Mouse (Mus musculus) hindbrain, embryonic 12.5 days (tissue): Measurements from ENCODE around the gene March4. TPM values are rescaled to one million over a fixed set of nuclear protein-coding genes. Genes with fewer than 3 reads are reported as not detected.

Experiments
- ATAC-seq: fragments of 200-750 bp; cut with Nextera tagmentation; 2 replicates; pipeline ENCODE4 v1.8.0; 2017; ENCODE audit warnings: moderate TSS enrichment; ENCODE audit not compliant: low FRiP score
- H3K27ac ChIP-seq: fragments of 300-500 bp; sonication (generic); 2 replicates; pipeline ENCODE4 v1.5.1; 2016; ENCODE audit warnings: mild to moderate bottlenecking
- H3K27me3 ChIP-seq: fragments of 300-500 bp; sonication (generic); 2 replicates; pipeline ENCODE4 v1.6.1; 2016; ENCODE audit warnings: mild to moderate bottlenecking
- H3K36me3 ChIP-seq: fragments of 300-500 bp; sonication (generic); 2 replicates; pipeline ENCODE4 v1.6.1; 2016; ENCODE audit warnings: mild to moderate bottlenecking
- H3K4me1 ChIP-seq: fragments of 300-500 bp; sonication (generic); 2 replicates; pipeline ENCODE4 v1.6.1; 2016
- H3K4me2 ChIP-seq: fragments of 300-500 bp; sonication (generic); replicated peaks from 2 replicates; pipeline ENCODE4 v1.6.1; 2016; ENCODE audit warnings: mild to moderate bottlenecking
- H3K4me3 ChIP-seq: fragments of 300-500 bp; sonication (generic); 2 replicates; pipeline ENCODE4 v1.5.1; 2016; ENCODE audit warnings: mild to moderate bottlenecking
- H3K9ac ChIP-seq: fragments of 300-500 bp; sonication (generic); 2 replicates; pipeline ENCODE4 v1.6.1; 2016; ENCODE audit warnings: mild to moderate bottlenecking, moderate library complexity
- H3K9me3 ChIP-seq: fragments of 300-500 bp; sonication (generic); replicated peaks from 2 replicates; pipeline ENCODE4 v1.6.1; 2016; ENCODE audit warnings: mild to moderate bottlenecking
- WGBS: fragments of 180-500 bp; shearing (Covaris S2); methylation state at CpG from one replicate; pipeline ENCODE4 v1.1.7; 2016; 5-methylcytosine and 5-hydroxymethylcytosine counted together
- polyA plus RNA-seq: library from polyadenylated mRNA; unstranded; fragments of >200 nt; fragmentation: Nextera tagmentation; extraction: Ambion mirVana; gene quantifications from 2 replicates; pipeline ENCODE4 v1.2.1, GENCODE M21; 2016

March4 gene
- polyA plus RNA-seq, 1 experiment from 2014 or later = 2.9 TPM

- Histone ChIP-seq H3K27me3 (no peaks in the 10 kb centered on the region), H3K4me2 (peak overlapping the region; percentile 30; the same call in 1 of the 2 replicates), H3K9me3 (no peaks in the 10 kb centered on the region), H3K27ac (peak overlapping the region; percentile 48; the same call in 1 of the 2 replicates), H3K4me1 (peaks cover 7% of the 10 kb centered on the region; the same call in 1 of the 2 replicates), H3K4me3 (0 out of 2 replicates have a peak overlapping the region, but pooled peaks have one; percentile 8), H3K9ac (0 out of 2 replicates have a peak overlapping the region, but pooled peaks have one; percentile 32), H3K36me3 (no peaks in the 10 kb centered on the region)
- ATAC-seq = no peak
- 37% methylated on average over 9 of the region's 9 CpGs for WGBS
These were observed 30.3 kb upstream of the March4 start for GRCm38 (mm10) chr1:72567056-72567455.

DNA sequence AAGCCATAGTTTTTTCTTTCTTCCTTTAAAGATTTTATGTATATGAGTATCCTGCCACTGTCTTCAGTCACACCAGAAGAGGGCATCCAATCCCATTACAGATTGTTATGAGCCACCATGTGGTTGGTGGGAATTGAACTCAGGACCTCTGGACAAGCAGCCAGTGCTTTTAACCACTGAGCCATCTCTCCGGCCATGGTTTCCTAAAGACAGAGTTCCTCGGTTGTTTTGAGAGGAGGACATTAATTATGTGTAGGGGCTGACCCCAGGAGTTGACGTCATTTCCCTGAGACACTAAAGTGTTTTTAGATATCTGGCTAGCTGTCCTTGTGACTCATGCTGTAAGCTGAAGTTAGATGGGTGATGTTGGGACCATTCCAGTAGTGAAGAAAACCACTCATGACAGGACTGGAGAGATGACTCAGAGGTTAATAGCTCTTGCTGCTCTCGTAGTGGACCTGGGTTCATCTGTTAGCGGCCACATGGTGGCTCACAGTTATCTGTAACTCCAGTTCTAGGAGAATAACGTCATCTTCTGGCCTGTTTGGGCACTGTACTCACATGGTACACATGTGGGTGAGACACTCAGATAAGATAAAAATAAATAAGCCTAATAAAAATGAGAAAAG, 27.7 kb upstream of the March4 start:
- no peak overlapping the region for H3K4me3 ChIP-seq
- WGBS = 80% methylated on average over 6 of the region's 6 CpGs
- H3K4me2 ChIP-seq = no peak overlapping the region
- H3K27me3 ChIP-seq = no peaks in the 10 kb centered on the region
- H3K4me1 ChIP-seq = peaks cover 7% of the 10 kb centered on the region; the same call in 1 of the 2 replicates
- H3K9me3 ChIP-seq = no peaks in the 10 kb centered on the region
- no peak overlapping the region for H3K27ac ChIP-seq
- no peak overlapping the region for H3K9ac ChIP-seq
- no peak for ATAC-seq
- H3K36me3 ChIP-seq = no peaks in the 10 kb centered on the region

GRCm38 (mm10) chr1:72558625-72559024, 21.9 kb upstream of the March4 start:
- H3K4me2 ChIP-seq = no peak overlapping the region
- no peak overlapping the region for H3K4me3 ChIP-seq
- no peaks in the 10 kb centered on the region for H3K36me3 ChIP-seq
- 63% methylated on average over 2 of the region's 2 CpGs for WGBS
- no peaks in the 10 kb centered on the region for H3K27me3 ChIP-seq
- H3K4me1 ChIP-seq = no peaks in the 10 kb centered on the region
- ATAC-seq = no peak
- no peaks in the 10 kb centered on the region for H3K9me3 ChIP-seq
- no peak overlapping the region for H3K27ac ChIP-seq
- no peak overlapping the region for H3K9ac ChIP-seq

DNA sequence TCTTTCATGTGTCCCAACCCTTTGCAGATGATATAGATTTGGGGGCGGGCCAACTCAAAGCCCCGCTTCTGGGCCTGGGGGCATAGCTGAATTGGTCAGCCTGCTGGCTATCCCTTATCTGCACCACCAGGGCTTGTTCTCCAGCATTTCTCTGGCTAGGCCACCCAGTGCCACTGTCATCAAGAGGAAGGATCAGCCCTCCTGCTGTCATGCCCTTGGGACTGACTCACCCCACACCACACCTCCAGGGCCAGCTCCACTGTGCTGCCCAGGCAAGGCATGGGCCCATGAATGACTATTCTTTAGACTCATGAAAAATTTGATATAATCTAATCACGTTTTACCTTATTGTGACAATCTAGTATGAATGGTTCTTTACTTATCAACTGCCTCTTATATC, 19.7 kb upstream of the March4 start:
- H3K4me1 ChIP-seq = no peaks in the 10 kb centered on the region

DNA sequence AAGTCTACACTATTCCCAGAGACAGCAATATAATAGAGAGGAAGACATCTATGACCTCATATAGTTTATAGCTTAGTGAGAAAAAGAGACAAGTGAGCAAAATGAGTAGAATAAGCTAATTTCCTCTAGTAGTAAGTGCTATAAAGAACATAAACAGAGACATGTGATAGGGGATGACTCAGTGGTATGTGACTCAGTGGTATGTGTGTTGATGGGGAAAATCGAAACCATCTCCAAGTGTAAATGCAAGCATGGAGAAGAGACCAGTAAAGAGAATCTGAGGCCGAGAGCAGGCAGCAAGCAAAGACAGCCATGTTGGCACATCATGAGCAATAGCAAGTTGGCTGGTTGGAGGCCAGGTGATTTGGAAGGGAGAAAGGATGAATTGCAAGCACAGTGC, 13.6 kb upstream of the March4 start:
- Histone ChIP-seq H3K9me3 (no peaks in the 10 kb centered on the region), H3K4me3 (no peak overlapping the region), H3K27me3 (no peaks in the 10 kb centered on the region), H3K9ac (no peak overlapping the region), H3K4me2 (no peak overlapping the region), H3K27ac (no peak overlapping the region), H3K4me1 (no peaks in the 10 kb centered on the region), H3K36me3 (no peaks in the 10 kb centered on the region)
- 92% methylated on average over 2 of the region's 2 CpGs for WGBS
- no peak for ATAC-seq

More for the DNA sequence above, 19.7 kb upstream of the March4 start:
- H3K4me3 ChIP-seq = no peak overlapping the region
- H3K9me3 ChIP-seq = no peaks in the 10 kb centered on the region
- H3K27me3 ChIP-seq = no peaks in the 10 kb centered on the region
- H3K27ac ChIP-seq = no peak overlapping the region
- no peak overlapping the region for H3K4me2 ChIP-seq
- no peak for ATAC-seq
- H3K36me3 ChIP-seq = no peaks in the 10 kb centered on the region
- no peak overlapping the region for H3K9ac ChIP-seq
- 90% methylated on average over 3 of the region's 3 CpGs for WGBS

DNA sequence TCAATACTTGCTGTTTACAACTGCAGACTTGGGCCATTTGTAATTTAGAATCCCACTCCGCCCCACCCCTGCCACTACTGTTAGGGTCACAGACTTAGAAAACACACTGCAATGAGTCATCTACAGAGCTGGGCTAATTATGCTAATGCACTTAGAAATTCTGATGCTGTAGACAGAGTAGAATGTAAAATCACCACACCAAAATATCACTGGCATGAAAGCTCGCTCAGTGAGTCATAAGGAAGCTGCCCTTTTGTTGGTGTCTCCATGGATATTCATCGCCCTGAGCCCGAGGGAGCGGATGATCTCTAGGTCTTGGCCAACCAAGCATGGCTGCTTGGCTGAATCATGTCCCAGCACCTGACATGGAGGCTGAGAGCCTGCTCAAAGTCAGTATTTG, 1.5 kb upstream of the March4 start:
- Histone ChIP-seq H3K27ac (no peak overlapping the region), H3K4me3 (no peak overlapping the region), H3K9me3 (no peaks in the 10 kb centered on the region), H3K4me2 (peak overlapping the region; percentile 66; the same call in 1 of the 2 replicates), H3K27me3 (peaks cover 29% of the 10 kb centered on the region), H3K9ac (no peak overlapping the region), H3K4me1 (peaks cover 4% of the 10 kb centered on the region; the same call in 1 of the 2 replicates), H3K36me3 (no peaks in the 10 kb centered on the region)
- no peak for ATAC-seq
- WGBS = 74% methylated on average over 5 of the region's 5 CpGs

DNA sequence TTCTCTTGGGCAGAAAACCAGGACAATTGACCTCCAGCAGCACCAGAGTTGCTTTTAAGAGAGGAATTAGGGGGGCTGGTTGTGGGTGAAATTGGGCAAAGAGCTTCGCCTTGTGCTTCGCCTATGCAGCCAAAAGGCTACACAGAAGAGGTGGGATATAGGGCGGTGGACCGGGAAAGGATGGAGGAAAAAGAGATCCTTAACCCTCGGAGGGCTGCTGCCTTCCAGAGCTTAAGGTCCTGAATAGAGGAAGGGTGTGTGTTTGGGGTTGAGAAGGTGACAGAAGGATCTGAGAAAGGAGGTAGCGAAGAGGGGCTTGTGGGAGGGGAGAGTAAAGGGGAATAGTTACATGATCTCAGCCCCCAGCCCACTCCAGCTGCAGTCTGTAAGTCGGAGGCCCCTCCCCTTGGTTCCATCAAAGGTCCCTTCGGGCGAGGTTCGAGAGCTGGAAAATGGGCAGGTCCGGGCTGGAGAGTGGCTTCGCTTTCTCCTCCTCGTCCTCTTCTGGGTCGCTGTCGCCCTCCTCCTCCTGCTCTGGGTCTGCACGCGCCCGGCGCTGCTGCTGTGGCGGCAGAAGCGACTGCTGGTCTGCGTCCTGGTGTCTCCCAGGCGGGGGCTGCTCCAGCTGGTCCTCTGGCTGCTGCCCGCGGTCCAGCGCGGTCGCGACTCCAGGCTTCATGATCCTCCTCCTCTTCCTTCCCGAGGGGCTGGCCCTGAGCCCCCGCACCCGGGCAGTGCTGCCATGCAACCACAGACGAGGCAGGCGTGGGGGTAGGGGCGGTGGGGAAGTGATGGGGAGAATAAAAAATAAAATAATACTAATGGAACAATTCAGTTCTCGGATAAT, 782 bp downstream of the March4 start:
- no peaks in the 10 kb centered on the region for H3K36me3 ChIP-seq
- H3K4me3 ChIP-seq = peak overlapping the region; percentile 39
- H3K4me1 ChIP-seq = peaks cover 4% of the 10 kb centered on the region; the same call in 1 of the 2 replicates
- peak overlapping the region; percentile 66 for H3K4me2 ChIP-seq
- ATAC-seq = peak; percentile 86
- no peaks in the 10 kb centered on the region for H3K9me3 ChIP-seq
- peak overlapping the region; percentile 46; the same call in 1 of the 2 replicates for H3K27ac ChIP-seq
- peaks cover 29% of the 10 kb centered on the region for H3K27me3 ChIP-seq
- 4% methylated on average over 34 of the region's 36 CpGs for WGBS
- peak overlapping the region; percentile 65 for H3K9ac ChIP-seq

DNA sequence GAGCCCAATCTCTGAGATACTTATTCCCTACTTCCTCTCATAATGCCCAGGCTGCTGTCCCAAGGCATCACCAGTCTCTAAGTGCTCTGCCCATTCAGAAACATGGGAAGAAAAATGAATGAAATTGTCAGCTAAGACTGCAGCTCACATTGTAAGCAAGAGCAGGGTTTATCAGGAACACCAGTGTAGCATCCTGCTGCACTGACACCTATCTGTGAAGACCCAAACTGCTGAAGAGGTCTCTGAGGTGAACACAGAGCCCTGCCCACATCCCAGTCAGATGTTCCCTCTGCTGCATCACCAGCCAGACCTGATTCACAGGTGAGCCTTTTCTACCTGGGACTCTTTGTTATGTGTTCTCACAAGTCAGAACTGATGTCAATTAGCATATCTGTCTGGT, 3.3 kb downstream of the March4 start:
- Histone ChIP-seq H3K4me3 (peak overlapping the region; percentile 12), H3K27me3 (peaks cover 29% of the 10 kb centered on the region), H3K36me3 (no peaks in the 10 kb centered on the region), H3K9ac (no peak overlapping the region), H3K9me3 (no peaks in the 10 kb centered on the region), H3K4me2 (peak overlapping the region; percentile 66), H3K27ac (no peak overlapping the region), H3K4me1 (peaks cover 4% of the 10 kb centered on the region; the same call in 1 of the 2 replicates)
- ATAC-seq = no peak

DNA sequence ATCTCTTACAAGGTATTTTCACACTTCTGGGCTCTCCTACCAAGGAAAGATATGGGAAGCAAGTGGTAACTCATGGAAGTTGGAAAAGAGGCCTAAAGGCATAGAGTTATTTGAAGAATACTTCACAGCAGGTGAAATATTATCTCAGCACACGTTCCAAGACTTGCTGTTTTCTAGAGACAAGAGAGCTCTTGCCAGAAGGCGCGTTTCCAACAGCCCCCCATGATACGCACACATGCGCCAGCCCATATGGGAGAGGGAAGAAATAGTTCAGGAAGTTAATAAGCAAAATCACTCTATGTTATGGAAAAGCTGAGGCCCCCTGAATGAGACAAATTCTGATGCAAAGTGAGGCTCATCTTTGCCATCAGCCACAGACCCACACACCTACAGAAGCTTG, 3.8 kb downstream of the March4 start:
- Histone ChIP-seq H3K9me3 (no peaks in the 10 kb centered on the region), H3K27ac (no peak overlapping the region), H3K4me1 (peaks cover 4% of the 10 kb centered on the region; the same call in 1 of the 2 replicates), H3K4me3 (peak overlapping the region; percentile 12), H3K36me3 (no peaks in the 10 kb centered on the region), H3K27me3 (peaks cover 29% of the 10 kb centered on the region), H3K4me2 (peak overlapping the region; percentile 66), H3K9ac (no peak overlapping the region)
- no peak for ATAC-seq
- 87% methylated on average over 5 of the region's 5 CpGs for WGBS

- no peak overlapping the region for H3K4me2 ChIP-seq
- ATAC-seq = no peak
- H3K27me3 ChIP-seq = peaks cover 15% of the 10 kb centered on the region
- WGBS = 87% methylated on average over 8 of the region's 8 CpGs
- no peak overlapping the region for H3K4me3 ChIP-seq
- peaks cover 4% of the 10 kb centered on the region; the same call in 1 of the 2 replicates for H3K4me1 ChIP-seq
- no peak overlapping the region for H3K9ac ChIP-seq
- H3K27ac ChIP-seq = no peak overlapping the region
- no peaks in the 10 kb centered on the region for H3K9me3 ChIP-seq
- H3K36me3 ChIP-seq = no peaks in the 10 kb centered on the region
These were observed 6.1 kb downstream of the March4 start for GRCm38 (mm10) chr1:72530516-72531196.

GRCm38 (mm10) chr1:72529192-72529591, 7.5 kb downstream of the March4 start:
- 86% methylated on average over 4 of the region's 4 CpGs for WGBS
- Histone ChIP-seq H3K36me3 (no peaks in the 10 kb centered on the region), H3K27me3 (no peaks in the 10 kb centered on the region; the same call in 1 of the 2 replicates), H3K27ac (no peak overlapping the region), H3K4me2 (no peak overlapping the region), H3K4me1 (no peaks in the 10 kb centered on the region; the same call in 1 of the 2 replicates), H3K9ac (no peak overlapping the region), H3K9me3 (no peaks in the 10 kb centered on the region), H3K4me3 (no peak overlapping the region)
- no peak for ATAC-seq

DNA sequence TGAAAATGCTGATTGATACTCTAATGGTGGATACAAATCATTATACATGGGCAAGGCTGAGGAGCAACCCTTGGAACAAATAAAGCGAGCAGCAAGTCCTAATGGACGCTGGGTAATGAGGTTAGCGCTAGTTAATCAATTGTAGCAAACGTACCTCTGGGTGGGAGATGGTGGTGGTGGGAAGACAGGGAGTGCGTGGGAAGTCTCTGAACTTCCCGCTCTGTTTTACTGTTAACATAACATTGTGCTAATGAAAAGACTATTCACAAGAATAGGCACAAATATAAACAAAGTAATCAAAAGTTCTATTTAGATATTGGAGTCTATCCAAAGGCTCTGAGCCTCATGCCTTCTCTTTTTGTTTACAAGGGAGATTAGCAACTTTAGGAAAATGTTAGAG, 13.1 kb downstream of the March4 start:
- no peaks in the 10 kb centered on the region for H3K27me3 ChIP-seq
- no peak overlapping the region for H3K9ac ChIP-seq
- 71% methylated on average over 6 of the region's 6 CpGs for WGBS
- H3K9me3 ChIP-seq = no peaks in the 10 kb centered on the region
- no peaks in the 10 kb centered on the region for H3K36me3 ChIP-seq
- no peak overlapping the region for H3K27ac ChIP-seq
- no peak overlapping the region for H3K4me3 ChIP-seq
- ATAC-seq = no peak
- H3K4me1 ChIP-seq = no peaks in the 10 kb centered on the region
- no peak overlapping the region for H3K4me2 ChIP-seq
